In the genomic region with DNA sequence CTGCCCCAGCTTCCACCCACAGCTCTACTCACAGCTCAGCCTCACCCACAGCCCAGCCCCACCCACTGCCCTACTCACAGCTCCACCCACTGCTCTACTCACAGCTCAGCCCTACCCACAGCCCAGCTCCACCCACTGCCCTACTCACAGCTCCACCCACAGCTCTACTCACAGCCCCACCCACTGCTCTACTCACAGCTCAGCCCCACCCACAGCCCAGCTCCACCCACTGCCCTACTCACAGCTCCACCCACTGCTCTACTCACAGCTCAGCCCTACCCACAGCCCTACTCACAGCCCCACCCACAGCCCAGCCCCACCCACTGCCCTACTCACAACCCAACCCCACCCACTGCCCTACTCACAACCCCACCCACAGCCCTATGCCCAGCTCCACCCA, we compare ENCODE assay signal across 19 mouse cellular contexts. TPM values are rescaled to one million over a fixed set of nuclear protein-coding genes. Genes with fewer than 3 reads are reported as not detected.
A peak's percentile ranks its signal among the peaks of the same experiment; 100 is the strongest.
DNase-seq lines count a peak whose midpoint lies in the region; ATAC-seq lines count a peak whose summit lies in the region.
"Had no signal": no experiment of that assay in that cellular context is flagged by ENCODE, and none has a peak within 500 bp of the region (broad histone marks: within the 10 kb centered on the region; RNA-seq: fewer than 3 reads in every experiment).

No protein-coding gene starts in this region.

- H3K4me1 ChIP-seq in liver, embryonic 11.5 days (replicated peaks; ENCODE audit: control insufficient read depth, insufficient read depth, low read length), result no peaks in the 10 kb centered on the region
- H3K4me1 ChIP-seq: limb, embryonic 12.5 days; midbrain, embryonic 15.5 days had no signal

- peak; percentile 81 for ATAC-seq in common myeloid progenitor, adult 5-6 weeks (replicated peaks; ENCODE audit: low read depth, poor library complexity, severe bottlenecking)
- peak; percentile 69; the same call in 1 of the 2 replicates for ATAC-seq in liver, embryonic 11.5 days (replicated peaks; ENCODE audit: low FRiP score)
- ATAC-seq in CD4-positive, CD25-positive, alpha-beta regulatory T cell, adult 4 months, result no peak
- ATAC-seq: midbrain, embryonic 15.5 days had no signal

- H3K27me3 ChIP-seq in liver, embryonic 11.5 days (replicated peaks; ENCODE audit: control insufficient read depth, insufficient read depth, low read length), result no peaks in the 10 kb centered on the region
- H3K27me3 ChIP-seq: limb, embryonic 12.5 days; midbrain, embryonic 15.5 days had no signal

- intact Hi-C loops in heart, postnatal 36 days (cut with DNase I), result no loop called here

- no peaks in the 10 kb centered on the region for H3K36me3 ChIP-seq in liver, embryonic 11.5 days (ENCODE audit: control insufficient read depth, insufficient read depth, low read length)
- H3K36me3 ChIP-seq: limb, embryonic 12.5 days; midbrain, embryonic 15.5 days had no signal

- no peak overlapping the region for H3K4me2 ChIP-seq in liver, embryonic 11.5 days
- H3K4me2 ChIP-seq: limb, embryonic 12.5 days; midbrain, embryonic 15.5 days had no signal

- DNase-seq in heart, adult 11 months, result peak; percentile 82
- no peak for DNase-seq in heart, postnatal 36 days
- DNase-seq in liver, embryonic 11.5 days (ENCODE audit: low spot score), result no peak
- DNase-seq in natural killer cell, adult 2 months (ENCODE audit: low spot score in 2 of 2), result peak; percentile 8 to 38
- DNase-seq in cerebellum, adult 11-12 months, result no peak
- DNase-seq in embryo, embryonic 10.5 days (ENCODE audit: low spot score), result no peak
- DNase-seq: adrenal gland, postnatal 10 days; B cell, adult 2 months; kidney, adult 2 months; right cerebral cortex, adult 18-20 months; thymus, postnatal 14 days had no signal

- H3K9ac ChIP-seq in liver, embryonic 11.5 days (ENCODE audit: low read depth, low read length), result no peak overlapping the region
- H3K9ac ChIP-seq: limb, embryonic 12.5 days; midbrain, embryonic 15.5 days had no signal

- H3K4me3 ChIP-seq in liver, embryonic 11.5 days (ENCODE audit: low read depth, low read length), result no peak overlapping the region
- H3K4me3 ChIP-seq: limb, embryonic 12.5 days; midbrain, embryonic 15.5 days had no signal

- no peaks in the 10 kb centered on the region for H3K9me3 ChIP-seq in liver, embryonic 11.5 days (ENCODE audit: control insufficient read depth, low read length)
- H3K9me3 ChIP-seq: limb, embryonic 12.5 days; midbrain, embryonic 15.5 days had no signal

- H3K27ac ChIP-seq in liver, embryonic 11.5 days (ENCODE audit: low read depth, low read length), result no peak overlapping the region
- H3K27ac ChIP-seq: limb, embryonic 12.5 days; midbrain, embryonic 15.5 days had no signal

RNA-seq across cellular contexts. Expression of gene Phox2b, which starts 56.5 kb away (rescaled TPM):
- total RNA-seq in heart, postnatal 36 days (2021), result not detected
- not detected in 2 replicates for total RNA-seq in common myeloid progenitor, adult 5-6 weeks (2017)
- polyA plus RNA-seq in liver, embryonic 11.5 days (2014; fragmentation: Nextera tagmentation; extraction: Ambion mirVana), result 0.70 and 0.84 TPM in 2 replicates
- polyA plus RNA-seq in CD4-positive, CD25-positive, alpha-beta regulatory T cell, adult 4 months (2017; shearing (Covaris generic)), result under 1 TPM in 1 of 2 experiments, not detected in 1; 0.20 TPM
- total RNA-seq: heart, adult 8-10 months; heart, postnatal 25 days; layer of hippocampus, adult 8-10 months had no signal
- polyA plus RNA-seq: cortical plate, adult 2 months had no signal

Comparison
In these comparisons a context has a peak if more than half of its experiments do, and no peak if none do; other contexts are left out.
1. DNase-seq: peak in heart, adult 11 months (single experiment) and natural killer cell, adult 2 months (2 of 2); none in heart, postnatal 36 days (0 of 2), liver, embryonic 11.5 days (single experiment), cerebellum, adult 11-12 months (single experiment) and embryo, embryonic 10.5 days (single experiment).